ENCODE assay signal across 26 mouse cellular contexts in the genomic region with DNA sequence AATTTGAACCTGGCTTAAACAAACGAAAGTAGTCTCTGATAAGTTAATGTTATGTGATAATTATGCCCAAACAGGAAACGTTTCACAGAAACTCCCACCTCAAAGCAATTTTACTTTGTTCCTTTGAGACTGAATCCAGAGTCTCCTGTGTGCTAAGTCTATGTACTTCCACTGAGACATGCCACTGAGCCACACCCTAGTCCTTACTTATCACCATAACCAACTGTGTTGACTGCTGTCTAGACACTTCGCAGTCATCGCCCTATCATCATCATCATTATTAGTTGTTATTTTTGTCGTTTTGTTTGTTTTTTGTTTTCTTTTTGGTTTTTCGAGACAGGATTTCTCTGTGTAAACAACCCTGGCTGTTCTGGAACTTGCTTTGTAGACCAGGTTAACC. TPM values are rescaled to one million over a fixed set of nuclear protein-coding genes. Genes with fewer than 3 reads are reported as not detected.
A peak's percentile ranks its signal among the peaks of the same experiment; 100 is the strongest.
DNase-seq lines count a peak whose midpoint lies in the region; ATAC-seq and TF ChIP-seq lines count a peak whose summit lies in the region.
"Had no signal": no experiment of that assay in that cellular context is flagged by ENCODE, and none has a peak within 500 bp of the region (broad histone marks: within the 10 kb centered on the region; RNA-seq: fewer than 3 reads in every experiment).

No protein-coding gene starts in this region.

- TF ChIP-seq CTCF in MEL (IDR thresholded peaks at IDR 0.05 in 2 of 3, conservative IDR thresholded peaks at IDR 0.05 in 1 of 3; ENCODE audit: control insufficient read depth in 1 of 3, insufficient read depth in 1 of 3, low read depth in 2 of 3, low read length in 3 of 3, poor library complexity in 1 of 3, severe bottlenecking in 1 of 3) = no peak

- peaks cover 12% of the 10 kb centered on the region for H3K79me2 ChIP-seq in MEL (ENCODE audit: control insufficient read depth, insufficient read depth, low read length, poor library complexity)

- H3K4me1 ChIP-seq in MEL (ENCODE audit: control insufficient read depth in 1 of 2, insufficient read depth in 2 of 2, low read length in 2 of 2) = peaks cover 1 to 2% of the 10 kb centered on the region in 2 experiments; a peak in 2 of 4 replicates
- H3K4me1 ChIP-seq in liver, embryonic 13.5 days (replicated peaks) = peaks cover 34% of the 10 kb centered on the region
- H3K4me1 ChIP-seq in kidney, embryonic 15.5 days = peaks cover 15% of the 10 kb centered on the region
- no peaks in the 10 kb centered on the region for H3K4me1 ChIP-seq in hindbrain, embryonic 11.5 days (replicated peaks; ENCODE audit: control insufficient read depth, insufficient read depth, low read length)

- H3K9ac ChIP-seq in MEL (ENCODE audit: control insufficient read depth, low read depth, low read length, poor library complexity, severe bottlenecking) = no peak overlapping the region
- H3K9ac ChIP-seq in liver, embryonic 13.5 days = no peak overlapping the region
- no peak overlapping the region for H3K9ac ChIP-seq in kidney, embryonic 15.5 days
- no peak overlapping the region for H3K9ac ChIP-seq in hindbrain, embryonic 11.5 days (ENCODE audit: low read depth, low read length)
- H3K9ac ChIP-seq: forebrain, embryonic 12.5 days; forebrain, embryonic 15.5 days; heart, embryonic 13.5 days; hindbrain, embryonic 12.5 days; hindbrain, embryonic 15.5 days had no signal

- no peaks in the 10 kb centered on the region for H3K27me3 ChIP-seq in MEL (ENCODE audit: control insufficient read depth in 1 of 2, insufficient read depth in 2 of 2, low read length in 2 of 2)
- H3K27me3 ChIP-seq in liver, embryonic 13.5 days = no peaks in the 10 kb centered on the region
- no peaks in the 10 kb centered on the region for H3K27me3 ChIP-seq in kidney, embryonic 15.5 days
- no peaks in the 10 kb centered on the region for H3K27me3 ChIP-seq in hindbrain, embryonic 11.5 days (ENCODE audit: control insufficient read depth, insufficient read depth, low read length)
- H3K27me3 ChIP-seq: forebrain, embryonic 12.5 days; forebrain, embryonic 15.5 days; heart, embryonic 13.5 days; hindbrain, embryonic 12.5 days; hindbrain, embryonic 15.5 days; Patski had no signal

- H3K36me3 ChIP-seq in MEL (ENCODE audit: control insufficient read depth in 1 of 2, insufficient read depth in 2 of 2, low read length in 2 of 2) = peaks cover 0 to 11% of the 10 kb centered on the region in 2 experiments; a peak in 2 of 4 replicates
- no peaks in the 10 kb centered on the region for H3K36me3 ChIP-seq in liver, embryonic 13.5 days
- H3K36me3 ChIP-seq in kidney, embryonic 15.5 days = no peaks in the 10 kb centered on the region
- no peaks in the 10 kb centered on the region for H3K36me3 ChIP-seq in hindbrain, embryonic 11.5 days (ENCODE audit: control insufficient read depth, insufficient read depth, low read length)
- H3K36me3 ChIP-seq: forebrain, embryonic 12.5 days; forebrain, embryonic 15.5 days; heart, embryonic 13.5 days; hindbrain, embryonic 12.5 days; hindbrain, embryonic 15.5 days had no signal

- 0 out of 2 replicates have a peak, but pooled peaks have one; percentile 57 for ATAC-seq in erythroblast, adult 5-6 weeks (replicated peaks; ENCODE audit: low FRiP score, poor library complexity, severe bottlenecking)
- ATAC-seq in liver, embryonic 13.5 days (ENCODE audit: low read depth) = peak; percentile 61
- peak; percentile 44 for ATAC-seq in megakaryocyte progenitor cell, adult 5-6 weeks (replicated peaks; ENCODE audit: poor library complexity)
- ATAC-seq in kidney, embryonic 15.5 days (replicated peaks; ENCODE audit: low FRiP score) = no peak
- ATAC-seq in hindbrain, embryonic 11.5 days (ENCODE audit: low FRiP score) = no peak
- ATAC-seq: forebrain, embryonic 15.5 days; Patski had no signal

- TF ChIP-seq POLR2A in MEL (IDR thresholded peaks at IDR 0.05; ENCODE audit: control insufficient read depth in 1 of 2, insufficient read depth in 1 of 2, low read depth in 1 of 2, low read length in 2 of 2, poor library complexity in 1 of 2) = no peak

- peak; percentile 49 for DNase-seq in MEL (ENCODE audit: low read depth, low spot score)
- peak; percentile 14 for DNase-seq in liver, embryonic 13.5 days
- DNase-seq in layer of hippocampus, adult 8-10 months (ENCODE audit: low spot score in 2 of 2) = no peak
- DNase-seq in hindbrain, embryonic 11.5 days (ENCODE audit: low spot score) = no peak
- DNase-seq: adrenal gland, postnatal 10 days; adrenal gland, postnatal 36 days; cerebellum, adult 18-20 months; cerebellum, adult 9-10 months; cerebellum, postnatal 14 days; gastrocnemius, postnatal 25 days; heart, adult 18-20 months; heart, postnatal 14 days; heart, postnatal 4 days had no signal

- no peaks in the 10 kb centered on the region for H3K9me3 ChIP-seq in MEL (replicated peaks; ENCODE audit: insufficient read depth, low read length)
- H3K9me3 ChIP-seq in liver, embryonic 13.5 days (replicated peaks) = no peaks in the 10 kb centered on the region
- no peaks in the 10 kb centered on the region for H3K9me3 ChIP-seq in kidney, embryonic 15.5 days (replicated peaks)
- H3K9me3 ChIP-seq in hindbrain, embryonic 11.5 days (ENCODE audit: control insufficient read depth, low read length) = no peaks in the 10 kb centered on the region
- H3K9me3 ChIP-seq: forebrain, embryonic 12.5 days; heart, embryonic 13.5 days; hindbrain, embryonic 15.5 days had no signal

- TF ChIP-seq EP300 in MEL (IDR thresholded peaks at IDR 0.05; ENCODE audit: low read depth in 1 of 2, low read length in 2 of 2) = 0 out of 4 replicates have a peak, but pooled peaks of 1 of the 2 experiments have one; percentile 17

- 28% methylated on average over 6 of the region's 6 CpGs for WGBS in liver, embryonic 13.5 days (ENCODE audit: insufficient replicate concordance)
- 82% methylated on average over 6 of the region's 6 CpGs for WGBS in kidney, embryonic 15.5 days
- 90% methylated on average over 6 of the region's 6 CpGs for WGBS in hindbrain, embryonic 11.5 days

- no peak overlapping the region for H3K27ac ChIP-seq in MEL (ENCODE audit: control insufficient read depth, low read depth, low read length)
- H3K27ac ChIP-seq in liver, embryonic 13.5 days = peak overlapping the region; percentile 39; the same call in 1 of the 2 replicates
- H3K27ac ChIP-seq in kidney, embryonic 15.5 days = no peak overlapping the region
- no peak overlapping the region for H3K27ac ChIP-seq in hindbrain, embryonic 11.5 days (ENCODE audit: low read depth, low read length)
- H3K27ac ChIP-seq: forebrain, embryonic 12.5 days; forebrain, embryonic 15.5 days; heart, embryonic 13.5 days; hindbrain, embryonic 12.5 days; hindbrain, embryonic 15.5 days had no signal

- H3K4me2 ChIP-seq in liver, embryonic 13.5 days = peak overlapping the region; percentile 19; the same call in 1 of the 2 replicates
- H3K4me2 ChIP-seq in kidney, embryonic 15.5 days = no peak overlapping the region
- no peak overlapping the region for H3K4me2 ChIP-seq in hindbrain, embryonic 11.5 days (replicated peaks; ENCODE audit: low read depth, low read length)
- H3K4me2 ChIP-seq: forebrain, embryonic 12.5 days; forebrain, embryonic 15.5 days; heart, embryonic 13.5 days; hindbrain, embryonic 12.5 days; hindbrain, embryonic 15.5 days had no signal

- TF ChIP-seq RAD21 in MEL (IDR thresholded peaks at IDR 0.05; ENCODE audit: low read depth, low read length) = no peak

- H3K4me3 ChIP-seq in MEL (ENCODE audit: control insufficient read depth in 1 of 2, insufficient read depth in 1 of 2, low read depth in 2 of 2, low read length in 2 of 2) = no peak overlapping the region
- no peak overlapping the region for H3K4me3 ChIP-seq in liver, embryonic 13.5 days (replicated peaks)
- H3K4me3 ChIP-seq in kidney, embryonic 15.5 days (replicated peaks) = no peak overlapping the region
- no peak overlapping the region for H3K4me3 ChIP-seq in hindbrain, embryonic 11.5 days (ENCODE audit: low read depth, low read length)
- H3K4me3 ChIP-seq: forebrain, embryonic 12.5 days; forebrain, embryonic 15.5 days; heart, embryonic 13.5 days; hindbrain, embryonic 12.5 days; hindbrain, embryonic 15.5 days had no signal

TF ChIP-seq in MEL, 35 proteins besides CTCF, POLR2A, EP300 and RAD21 (continues in another document):
- no peak for TF ChIP-seq MYC (IDR thresholded peaks at IDR 0.05; ENCODE audit: low read depth, low read length)
- 0 out of 2 replicates have a peak, but pooled peaks have one; percentile 26 for TF ChIP-seq ZKSCAN1 (IDR thresholded peaks at IDR 0.05; ENCODE audit: low read depth, low read length)
- TF ChIP-seq RCOR1 (IDR thresholded peaks at IDR 0.05; ENCODE audit: low read depth, low read length) = no peak
- TF ChIP-seq POLR2AphosphoS2 (IDR thresholded peaks at IDR 0.05; ENCODE audit: low read length) = no peak
- TF ChIP-seq ETS1 (IDR thresholded peaks at IDR 0.05; ENCODE audit: low read depth, low read length) = 0 out of 2 replicates have a peak, but pooled peaks have one; percentile 10

RNA-seq across cellular contexts. Expression of a gene that starts 2.3 kb away (rescaled TPM):
- total RNA-seq in MEL (2012; rRNA removed) = 4.7 and 5.2 TPM in 2 replicates
- 1 to 10 TPM in 1 of 2 experiments, not detected in 1; 6.4 TPM for polyA plus RNA-seq in MEL (2012; ENCODE audit: insufficient read depth in 1 of 2, insufficient read length in 2 of 2, low read depth in 1 of 2, low replicate concordance in 2 of 2, missing spikeins in 1 of 2)
- not detected in 2 replicates for total RNA-seq in erythroblast, adult 5-6 weeks (2015; ENCODE audit: low replicate concordance)
- total RNA-seq in erythroblast, adult 5-6 weeks (2017; ENCODE audit: low replicate concordance) = 0.70 and 1.8 TPM in 2 replicates
- 0.69 and 0.82 TPM in 2 replicates for polyA plus RNA-seq in liver, embryonic 13.5 days (2015; fragmentation: Nextera tagmentation; extraction: Ambion mirVana)
- total RNA-seq in megakaryocyte progenitor cell, adult 5-6 weeks (2015) = 2.6 and 3.6 TPM in 2 replicates
- 4.6 and 6.2 TPM in 2 replicates for total RNA-seq in megakaryocyte progenitor cell, adult 5-6 weeks (2017)
- polyA plus RNA-seq in kidney, embryonic 15.5 days (2015; fragmentation: Nextera tagmentation; extraction: Ambion mirVana) = 4.3 and 4.6 TPM in 2 replicates
- total RNA-seq in layer of hippocampus, adult 8-10 months (2022) = 10 to 100 TPM; 45.9 to 51.3 (median 47.0) TPM
- polyA plus RNA-seq in hindbrain, embryonic 11.5 days (2014; fragmentation: Nextera tagmentation; extraction: Ambion mirVana) = 4.1 and 5.2 TPM in 2 replicates

RNA-seq across cellular contexts. Expression of a gene that starts 9.3 kb away (rescaled TPM):
- total RNA-seq in MEL (2012; rRNA removed) = not detected in 2 replicates
- not detected for polyA plus RNA-seq in MEL (2012; ENCODE audit: insufficient read depth in 1 of 2, insufficient read length in 2 of 2, low read depth in 1 of 2, low replicate concordance in 2 of 2, missing spikeins in 1 of 2)
- not detected in 2 replicates for total RNA-seq in erythroblast, adult 5-6 weeks (2015; ENCODE audit: low replicate concordance)
- total RNA-seq in erythroblast, adult 5-6 weeks (2017; ENCODE audit: low replicate concordance) = not detected in 2 replicates
- polyA plus RNA-seq in liver, embryonic 13.5 days (2015; fragmentation: Nextera tagmentation; extraction: Ambion mirVana) = not detected in 2 replicates
- total RNA-seq in megakaryocyte progenitor cell, adult 5-6 weeks (2015) = not detected in 2 replicates
- not detected in 2 replicates for total RNA-seq in megakaryocyte progenitor cell, adult 5-6 weeks (2017)
- not detected in 2 replicates for polyA plus RNA-seq in kidney, embryonic 15.5 days (2015; fragmentation: Nextera tagmentation; extraction: Ambion mirVana)
- total RNA-seq in layer of hippocampus, adult 8-10 months (2022) = not detected
- polyA plus RNA-seq in hindbrain, embryonic 11.5 days (2014; fragmentation: Nextera tagmentation; extraction: Ambion mirVana) = not detected in 2 replicates
- total RNA-seq: adrenal gland, adult 18-20 months; adrenal gland, postnatal 10 days; adrenal gland, postnatal 36 days; gastrocnemius, adult 8-10 months; gastrocnemius, postnatal 25 days; heart, adult 18-20 months; heart, postnatal 14 days; heart, postnatal 4 days had no signal
- polyA plus RNA-seq: C2C12; embryonic facial prominence, embryonic 11.5 days; forebrain, embryonic 12.5 days; forebrain, embryonic 15.5 days; heart, embryonic 13.5 days; hindbrain, embryonic 15.5 days; Patski had no signal

Comparison
In these comparisons a context has a peak if more than half of its experiments do, and no peak if none do; other contexts are left out.
1. DNase-seq: peak in MEL (single experiment) and liver, embryonic 13.5 days (single experiment); none in layer of hippocampus, adult 8-10 months (0 of 2) and hindbrain, embryonic 11.5 days (single experiment).
2. ATAC-seq: peak in erythroblast, adult 5-6 weeks (single experiment), liver, embryonic 13.5 days (single experiment) and megakaryocyte progenitor cell, adult 5-6 weeks (single experiment); none in kidney, embryonic 15.5 days (single experiment) and hindbrain, embryonic 11.5 days (single experiment).